Mouse (Mus musculus): Measurements from ENCODE around the gene Aplp2. TPM values are rescaled to one million over a fixed set of nuclear protein-coding genes. Genes with fewer than 3 reads are reported as not detected.
A peak's percentile ranks its signal among the peaks of the same experiment; 100 is the strongest.

Gene Aplp2
- total and polyA plus RNA-seq, 3 experiments: 79.4 to 724 (median 492) TPM

DNA sequence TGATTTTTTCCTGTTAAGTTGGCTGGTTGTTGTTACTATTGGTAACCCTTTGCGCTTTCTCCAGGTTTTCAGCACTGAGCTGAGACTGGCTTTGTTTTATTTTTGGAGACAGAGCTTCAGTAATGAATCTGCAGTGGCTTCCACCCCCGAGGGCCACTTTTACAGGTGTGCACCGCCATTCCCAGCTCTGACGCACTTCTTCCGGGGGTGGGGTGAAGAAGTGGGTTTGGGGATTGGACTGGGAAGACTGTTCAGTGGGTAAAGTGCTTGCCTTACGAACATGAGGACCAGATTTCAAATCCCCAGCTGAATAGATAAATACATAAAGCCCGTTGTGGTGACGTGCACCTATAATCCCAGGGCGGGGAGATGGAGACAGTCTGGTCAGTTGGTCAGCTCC lies 23.9 kb upstream of the Aplp2 start:
- TF ChIP-seq GATA2 (IDR thresholded peaks at IDR 0.05; ENCODE audit: borderline replicate concordance, low read depth, low read length) (no peak), TAL1 (conservative IDR thresholded peaks at IDR 0.05; ENCODE audit: low read depth, low read length) (no peak), GATA1 (IDR thresholded peaks at IDR 0.05; ENCODE audit: borderline replicate concordance, low read length) (no peak), CTCF (IDR thresholded peaks at IDR 0.05; ENCODE audit: low read depth, low read length) (no peak)
- ATAC-seq (ENCODE audit: extremely low read depth, insufficient number of reproducible peaks, low FRiP score, poor library complexity, severe bottlenecking) (no peak), DNase-seq (ENCODE audit: low spot score) (no peak)

DNA sequence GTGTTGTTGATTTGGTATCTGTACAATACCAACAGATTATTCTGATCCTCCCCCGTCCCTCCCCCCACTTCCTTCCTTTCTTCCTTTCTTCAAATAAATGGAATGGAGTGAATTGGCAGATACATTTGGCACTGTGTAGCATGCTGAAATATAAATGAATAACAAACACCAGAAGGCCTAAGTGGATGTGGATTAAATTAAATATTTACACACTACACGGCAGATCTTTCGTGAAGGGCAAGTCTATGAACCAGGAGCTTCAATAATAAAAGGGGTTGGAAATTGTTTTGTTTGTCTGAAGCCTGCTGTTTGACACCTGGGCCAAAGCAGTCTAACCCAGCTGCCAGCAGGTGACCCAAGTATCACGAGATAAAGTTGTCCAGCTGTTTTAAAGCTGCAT lies 23.4 kb upstream of the Aplp2 start:
- H3K27me3 ChIP-seq (ENCODE audit: insufficient read depth, low read length): no peaks in the 10 kb centered on the region
- ATAC-seq (ENCODE audit: extremely low read depth, insufficient number of reproducible peaks, low FRiP score, poor library complexity, severe bottlenecking) (no peak), DNase-seq (ENCODE audit: low spot score) (no peak)
- TF ChIP-seq POLR2AphosphoS5 (IDR thresholded peaks at IDR 0.05; ENCODE audit: insufficient replicate concordance, low read depth, low read length) (no peak), GATA2 (IDR thresholded peaks at IDR 0.05; ENCODE audit: borderline replicate concordance, low read depth, low read length) (no peak), GATA1 (IDR thresholded peaks at IDR 0.05; ENCODE audit: borderline replicate concordance, low read length) (no peak), CTCF (IDR thresholded peaks at IDR 0.05; ENCODE audit: low read depth, low read length) (no peak), TAL1 (conservative IDR thresholded peaks at IDR 0.05; ENCODE audit: low read depth, low read length) (no peak)
- H3K4me1 ChIP-seq (ENCODE audit: insufficient read depth, low read depth, low read length): peaks cover 16% of the 10 kb centered on the region
- no peaks in the 10 kb centered on the region for H3K36me3 ChIP-seq (replicated peaks)
- H3K4me3 ChIP-seq (ENCODE audit: low read depth, low read length): no peak overlapping the region
- H3K9me3 ChIP-seq (replicated peaks): peaks cover 4% of the 10 kb centered on the region

More for the DNA sequence above, 23.9 kb upstream of the Aplp2 start:
- no peak overlapping the region for H3K4me3 ChIP-seq (ENCODE audit: low read depth, low read length)
- H3K9me3 ChIP-seq (replicated peaks): peaks cover 6% of the 10 kb centered on the region
- no peaks in the 10 kb centered on the region for H3K36me3 ChIP-seq (replicated peaks)
- H3K27me3 ChIP-seq (ENCODE audit: insufficient read depth, low read length): no peaks in the 10 kb centered on the region
- H3K4me1 ChIP-seq (ENCODE audit: insufficient read depth, low read depth, low read length): peaks cover 17% of the 10 kb centered on the region

DNA sequence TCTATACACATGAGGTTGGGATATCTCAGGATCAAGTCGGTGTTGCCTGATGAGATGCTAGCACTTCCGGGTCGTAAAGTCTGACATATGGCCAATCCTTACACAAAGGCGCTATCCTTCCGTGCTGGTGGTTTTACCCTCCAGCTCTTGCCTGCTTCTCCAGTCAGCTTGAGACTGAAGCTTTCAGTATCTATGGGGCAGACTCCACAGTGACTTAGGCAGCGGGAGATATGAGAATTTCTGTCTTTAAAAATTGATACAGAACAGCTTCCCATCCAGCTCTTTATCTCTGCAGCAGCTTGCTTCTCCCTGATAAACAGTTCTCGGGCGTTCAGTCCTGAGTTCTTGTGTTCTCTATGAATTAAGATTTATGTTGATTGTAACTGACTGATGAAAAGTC lies 14.9 kb upstream of the Aplp2 start:
- DNase-seq (ENCODE audit: low spot score) (no peak), ATAC-seq (ENCODE audit: extremely low read depth, insufficient number of reproducible peaks, low FRiP score, poor library complexity, severe bottlenecking) (peak; percentile 88)
- Histone ChIP-seq H3K27me3 (ENCODE audit: insufficient read depth, low read length) (no peaks in the 10 kb centered on the region), H3K36me3 (replicated peaks) (no peaks in the 10 kb centered on the region), H3K4me1 (ENCODE audit: insufficient read depth, low read depth, low read length) (peaks cover 44% of the 10 kb centered on the region), H3K9me3 (replicated peaks) (no peaks in the 10 kb centered on the region), H3K4me3 (ENCODE audit: low read depth, low read length) (peak overlapping the region; percentile 41; the same call in 1 of the 2 replicates)
- TF ChIP-seq GATA2 (IDR thresholded peaks at IDR 0.05; ENCODE audit: borderline replicate concordance, low read depth, low read length): no peak
- TF ChIP-seq CTCF (IDR thresholded peaks at IDR 0.05; ENCODE audit: low read depth, low read length): no peak
- peak; percentile 73 for TF ChIP-seq TAL1 (conservative IDR thresholded peaks at IDR 0.05; ENCODE audit: low read depth, low read length)
- no peak for TF ChIP-seq GATA1 (IDR thresholded peaks at IDR 0.05; ENCODE audit: borderline replicate concordance, low read length)
- TF ChIP-seq POLR2AphosphoS5 (IDR thresholded peaks at IDR 0.05; ENCODE audit: insufficient replicate concordance, low read depth, low read length): no peak

DNA sequence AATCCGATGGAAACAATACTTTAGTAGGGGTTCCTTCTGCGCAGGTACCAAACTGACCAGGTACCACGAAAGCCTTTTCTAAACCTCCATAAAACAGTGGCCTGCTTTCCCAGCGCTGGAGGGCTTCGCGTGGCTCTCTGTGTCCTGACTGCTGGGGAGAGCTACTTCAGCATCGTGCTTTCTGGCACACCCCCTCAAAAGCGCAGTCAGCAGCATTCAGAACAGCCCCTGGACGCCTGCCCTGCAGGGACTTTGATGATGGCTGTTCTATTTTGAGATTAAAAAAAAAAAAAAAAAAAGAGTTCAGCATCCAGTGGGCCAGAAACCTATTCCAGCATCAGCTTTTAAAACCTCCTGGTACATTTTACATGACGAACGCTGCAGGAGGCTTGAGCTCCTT lies 14.2 kb upstream of the Aplp2 start:
- ATAC-seq (ENCODE audit: extremely low read depth, insufficient number of reproducible peaks, low FRiP score, poor library complexity, severe bottlenecking) (no peak), DNase-seq (ENCODE audit: low spot score) (no peak)
- Histone ChIP-seq H3K9me3 (replicated peaks) (no peaks in the 10 kb centered on the region), H3K36me3 (replicated peaks) (no peaks in the 10 kb centered on the region), H3K4me1 (ENCODE audit: insufficient read depth, low read depth, low read length) (peaks cover 48% of the 10 kb centered on the region), H3K4me3 (ENCODE audit: low read depth, low read length) (peak overlapping the region; percentile 33; the same call in 1 of the 2 replicates), H3K27me3 (ENCODE audit: insufficient read depth, low read length) (no peaks in the 10 kb centered on the region)
- TF ChIP-seq POLR2AphosphoS5 (IDR thresholded peaks at IDR 0.05; ENCODE audit: insufficient replicate concordance, low read depth, low read length) (no peak), CTCF (IDR thresholded peaks at IDR 0.05; ENCODE audit: low read depth, low read length) (no peak), TAL1 (conservative IDR thresholded peaks at IDR 0.05; ENCODE audit: low read depth, low read length) (no peak), GATA2 (IDR thresholded peaks at IDR 0.05; ENCODE audit: borderline replicate concordance, low read depth, low read length) (no peak), GATA1 (IDR thresholded peaks at IDR 0.05; ENCODE audit: borderline replicate concordance, low read length) (no peak)

GRCm38 (mm10) chr9:31223475-31223874 lies 11.9 kb upstream of the Aplp2 start:
- DNase-seq (ENCODE audit: low spot score) (no peak), ATAC-seq (ENCODE audit: extremely low read depth, insufficient number of reproducible peaks, low FRiP score, poor library complexity, severe bottlenecking) (no peak)
- no peaks in the 10 kb centered on the region for H3K27me3 ChIP-seq (ENCODE audit: insufficient read depth, low read length)
- H3K4me1 ChIP-seq (ENCODE audit: insufficient read depth, low read depth, low read length): peaks cover 58% of the 10 kb centered on the region
- no peak for TF ChIP-seq TAL1 (conservative IDR thresholded peaks at IDR 0.05; ENCODE audit: low read depth, low read length)
- TF ChIP-seq POLR2AphosphoS5 (IDR thresholded peaks at IDR 0.05; ENCODE audit: insufficient replicate concordance, low read depth, low read length): no peak
- TF ChIP-seq GATA1 (IDR thresholded peaks at IDR 0.05; ENCODE audit: borderline replicate concordance, low read length): no peak
- TF ChIP-seq CTCF (IDR thresholded peaks at IDR 0.05; ENCODE audit: low read depth, low read length): no peak
- H3K9me3 ChIP-seq (replicated peaks): no peaks in the 10 kb centered on the region
- H3K36me3 ChIP-seq (replicated peaks): no peaks in the 10 kb centered on the region
- H3K4me3 ChIP-seq (ENCODE audit: low read depth, low read length): no peak overlapping the region

DNA sequence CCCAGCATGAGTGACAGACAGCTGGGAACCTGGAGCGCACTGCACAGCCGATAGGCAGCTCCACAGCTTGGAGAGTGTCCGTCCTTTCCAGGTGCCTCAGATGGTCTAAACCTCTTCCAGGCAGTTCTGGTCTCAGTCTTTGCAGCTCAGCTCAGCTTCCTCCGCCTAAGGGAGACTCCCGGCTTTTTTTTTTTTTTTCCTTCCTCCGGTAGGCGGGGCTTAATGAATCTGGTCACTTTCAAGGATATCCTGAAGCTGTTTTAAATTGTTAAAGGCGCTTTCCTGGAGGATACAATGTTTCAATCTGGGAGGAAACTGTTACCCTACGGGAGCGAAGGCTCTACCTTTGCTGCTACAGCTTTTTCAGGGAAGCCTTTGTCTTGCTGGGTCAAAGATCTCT lies 9.6 kb upstream of the Aplp2 start:
- H3K4me3 ChIP-seq (ENCODE audit: low read depth, low read length): no peak overlapping the region
- ATAC-seq (ENCODE audit: extremely low read depth, insufficient number of reproducible peaks, low FRiP score, poor library complexity, severe bottlenecking) (no peak), DNase-seq (ENCODE audit: low spot score) (no peak)
- no peaks in the 10 kb centered on the region for H3K9me3 ChIP-seq (replicated peaks)
- H3K36me3 ChIP-seq (replicated peaks): no peaks in the 10 kb centered on the region
- H3K27me3 ChIP-seq (ENCODE audit: insufficient read depth, low read length): no peaks in the 10 kb centered on the region
- peaks cover 60% of the 10 kb centered on the region for H3K4me1 ChIP-seq (ENCODE audit: insufficient read depth, low read depth, low read length)
- TF ChIP-seq GATA1 (IDR thresholded peaks at IDR 0.05; ENCODE audit: borderline replicate concordance, low read length) (no peak), POLR2AphosphoS5 (IDR thresholded peaks at IDR 0.05; ENCODE audit: insufficient replicate concordance, low read depth, low read length) (no peak), GATA2 (IDR thresholded peaks at IDR 0.05; ENCODE audit: borderline replicate concordance, low read depth, low read length) (no peak), TAL1 (conservative IDR thresholded peaks at IDR 0.05; ENCODE audit: low read depth, low read length) (no peak), CTCF (IDR thresholded peaks at IDR 0.05; ENCODE audit: low read depth, low read length) (no peak)
